Mouse (Mus musculus) neural tube, embryonic 12.5 days (tissue): ENCODE results near the gene 6330409D20Rik. TPM values are rescaled to one million over a fixed set of nuclear protein-coding genes. Genes with fewer than 3 reads are reported as not detected.

Experiments used
- ATAC-seq: fragments of 200-750 bp; cut with Nextera tagmentation; 2 replicates; pipeline ENCODE4 v1.8.0; 2017; ENCODE audit warnings: low read depth, mild to moderate bottlenecking, moderate TSS enrichment, moderate library complexity; ENCODE audit not compliant: low FRiP score
- H3K27ac ChIP-seq: fragments of 300-500 bp; sonication (generic); 2 replicates; pipeline ENCODE4 v1.5.1; 2016
- H3K27me3 ChIP-seq: fragments of 300-500 bp; sonication (generic); replicated peaks from 2 replicates; pipeline ENCODE4 v1.6.1; 2016; ENCODE audit warnings: mild to moderate bottlenecking
- H3K36me3 ChIP-seq: fragments of 300-500 bp; sonication (generic); 2 replicates; pipeline ENCODE4 v1.6.1; 2016; ENCODE audit warnings: mild to moderate bottlenecking
- H3K4me1 ChIP-seq: fragments of 300-500 bp; sonication (generic); 2 replicates; pipeline ENCODE4 v1.6.1; 2016
- H3K4me2 ChIP-seq: fragments of 300-500 bp; sonication (generic); replicated peaks from 2 replicates; pipeline ENCODE4 v1.6.1; 2016; ENCODE audit warnings: mild to moderate bottlenecking
- H3K4me3 ChIP-seq: fragments of 300-500 bp; sonication (generic); 2 replicates; pipeline ENCODE4 v1.5.1; 2016
- H3K9ac ChIP-seq: fragments of 300-500 bp; sonication (generic); 2 replicates; pipeline ENCODE4 v1.6.1; 2016; ENCODE audit warnings: mild to moderate bottlenecking
- H3K9me3 ChIP-seq: fragments of 300-500 bp; sonication (generic); 2 replicates; pipeline ENCODE4 v1.6.1; 2016; ENCODE audit warnings: mild to moderate bottlenecking
- WGBS: fragments of 180-500 bp; shearing (Covaris S2); methylation state at CpG from one replicate; pipeline ENCODE4 v1.1.7; 2016; 5-methylcytosine and 5-hydroxymethylcytosine counted together
- polyA plus RNA-seq: library from polyadenylated mRNA; unstranded; fragments of >200 nt; fragmentation: Nextera tagmentation; extraction: Ambion mirVana; gene quantifications from 2 replicates; pipeline ENCODE4 v1.2.1, GENCODE M21; 2016

6330409D20Rik gene
- 2.1 and 3.1 TPM in 2 replicates for polyA plus RNA-seq

GRCm38 (mm10) chr2:32740916-32741272 is at the start of gene 6330409D20Rik:
Gene 6330409D20Rik (minus strand): TSS chr2:32741016.
- no peak for ATAC-seq

GRCm38 (mm10) chr2:32788581-32788980 is 47.8 kb upstream of the 6330409D20Rik start:
- H3K27ac ChIP-seq: no peak overlapping the region
- H3K9me3 ChIP-seq: no peaks in the 10 kb centered on the region
- no peak overlapping the region for H3K9ac ChIP-seq
- H3K36me3 ChIP-seq: peaks cover 30% of the 10 kb centered on the region
- no peaks in the 10 kb centered on the region for H3K27me3 ChIP-seq
- WGBS: 68% methylated on average over 2 of the region's 2 CpGs
- ATAC-seq: no peak
- H3K4me2 ChIP-seq: no peak overlapping the region
- no peaks in the 10 kb centered on the region for H3K4me1 ChIP-seq
- no peak overlapping the region for H3K4me3 ChIP-seq

More at GRCm38 (mm10) chr2:32740916-32741272, at the start of gene 6330409D20Rik:
- Histone ChIP-seq H3K27me3 (0 out of 2 replicates have a peak, but pooled peaks cover 3% of the 10 kb centered on the region), H3K4me3 (peak within 1 kb of the TSS; percentile 79), H3K9ac (peak within 1 kb of the TSS; percentile 83), H3K4me2 (peak within 1 kb of the TSS; percentile 97), H3K36me3 (peaks cover 18% of the 10 kb centered on the region), H3K9me3 (no peaks in the 10 kb centered on the region), H3K4me1 (peaks cover 21% of the 10 kb centered on the region), H3K27ac (peak within 1 kb of the TSS; percentile 83)
- 10% methylated on average over 11 of the region's 11 CpGs for WGBS

- H3K9ac ChIP-seq: no peak overlapping the region
- WGBS: 59% methylated on average over 6 of the region's 6 CpGs
- no peaks in the 10 kb centered on the region for H3K27me3 ChIP-seq
- no peak for ATAC-seq
- peaks cover 17% of the 10 kb centered on the region for H3K36me3 ChIP-seq
- H3K4me1 ChIP-seq: no peaks in the 10 kb centered on the region
- H3K4me3 ChIP-seq: no peak overlapping the region
- H3K27ac ChIP-seq: no peak overlapping the region
- no peaks in the 10 kb centered on the region for H3K9me3 ChIP-seq
- H3K4me2 ChIP-seq: no peak overlapping the region
Measured at GRCm38 (mm10) chr2:32787176-32787575, 46.4 kb upstream of the 6330409D20Rik start.

- 75% methylated on average over 4 of the region's 4 CpGs for WGBS
- Histone ChIP-seq H3K4me1 (no peaks in the 10 kb centered on the region), H3K27ac (no peak within 1 kb of the TSS), H3K36me3 (peaks cover 6% of the 10 kb centered on the region; the same call in 1 of the 2 replicates), H3K9ac (no peak within 1 kb of the TSS), H3K27me3 (no peaks in the 10 kb centered on the region), H3K4me2 (no peak within 1 kb of the TSS), H3K4me3 (no peak within 1 kb of the TSS), H3K9me3 (no peaks in the 10 kb centered on the region)
- no peak for ATAC-seq
Measured at GRCm38 (mm10) chr2:32784048-32784681, 43.3 kb upstream of the 6330409D20Rik start, which contains the start of gene Cfap157. Gene Cfap157 (minus strand): TSS chr2:32784428.

- no peak for ATAC-seq
- H3K4me2 ChIP-seq: no peak overlapping the region
- H3K4me3 ChIP-seq: no peak overlapping the region
- H3K36me3 ChIP-seq: no peaks in the 10 kb centered on the region
- peaks cover under 1% of the 10 kb centered on the region; the same call in 1 of the 2 replicates for H3K4me1 ChIP-seq
- H3K27ac ChIP-seq: no peak overlapping the region
- no peaks in the 10 kb centered on the region for H3K9me3 ChIP-seq
- H3K9ac ChIP-seq: no peak overlapping the region
- WGBS: 78% methylated on average over 6 of the region's 6 CpGs
- H3K27me3 ChIP-seq: 0 out of 2 replicates have a peak, but pooled peaks cover 4% of the 10 kb centered on the region
Measured at GRCm38 (mm10) chr2:32781710-32782109, 40.9 kb upstream of the 6330409D20Rik start.

- H3K9me3 ChIP-seq: no peaks in the 10 kb centered on the region
- H3K27me3 ChIP-seq: 0 out of 2 replicates have a peak, but pooled peaks cover 6% of the 10 kb centered on the region
- WGBS: 91% methylated on average over 6 of the region's 6 CpGs
- no peak overlapping the region for H3K27ac ChIP-seq
- H3K9ac ChIP-seq: no peak overlapping the region
- H3K36me3 ChIP-seq: no peaks in the 10 kb centered on the region
- H3K4me3 ChIP-seq: no peak overlapping the region
- ATAC-seq: no peak
- H3K4me2 ChIP-seq: no peak overlapping the region
- peaks cover 14% of the 10 kb centered on the region for H3K4me1 ChIP-seq
Measured at GRCm38 (mm10) chr2:32779714-32780113, 38.9 kb upstream of the 6330409D20Rik start.

- H3K4me1 ChIP-seq: peaks cover 14% of the 10 kb centered on the region
- H3K36me3 ChIP-seq: no peaks in the 10 kb centered on the region
- H3K4me3 ChIP-seq: no peak overlapping the region
- H3K9ac ChIP-seq: no peak overlapping the region
- no peak for ATAC-seq
- 20% methylated on average over 8 of the region's 8 CpGs for WGBS
- no peaks in the 10 kb centered on the region for H3K9me3 ChIP-seq
- 0 out of 2 replicates have a peak, but pooled peaks cover 6% of the 10 kb centered on the region for H3K27me3 ChIP-seq
- H3K27ac ChIP-seq: no peak overlapping the region
- no peak overlapping the region for H3K4me2 ChIP-seq
Measured at GRCm38 (mm10) chr2:32779131-32779530, 38.3 kb upstream of the 6330409D20Rik start.

GRCm38 (mm10) chr2:32778081-32778480 is 37.3 kb upstream of the 6330409D20Rik start:
- H3K4me1 ChIP-seq: peaks cover 14% of the 10 kb centered on the region
- 0 out of 2 replicates have a peak, but pooled peaks cover 6% of the 10 kb centered on the region for H3K27me3 ChIP-seq
- WGBS: 93% methylated on average over 6 of the region's 6 CpGs
- H3K4me3 ChIP-seq: no peak overlapping the region
- H3K9ac ChIP-seq: no peak overlapping the region
- no peaks in the 10 kb centered on the region for H3K36me3 ChIP-seq
- H3K27ac ChIP-seq: no peak overlapping the region
- ATAC-seq: no peak
- H3K9me3 ChIP-seq: no peaks in the 10 kb centered on the region
- H3K4me2 ChIP-seq: no peak overlapping the region

- H3K9ac ChIP-seq: 0 out of 2 replicates have a peak overlapping the region, but pooled peaks have one; percentile 36
- H3K4me3 ChIP-seq: peak overlapping the region; percentile 60
- peaks cover 18% of the 10 kb centered on the region for H3K4me1 ChIP-seq
- no peaks in the 10 kb centered on the region for H3K36me3 ChIP-seq
- H3K27me3 ChIP-seq: 0 out of 2 replicates have a peak, but pooled peaks cover 6% of the 10 kb centered on the region
- H3K27ac ChIP-seq: no peak overlapping the region
- 19% methylated on average over 22 of the region's 22 CpGs for WGBS
- H3K9me3 ChIP-seq: no peaks in the 10 kb centered on the region
- no peak for ATAC-seq
- peak overlapping the region; percentile 69 for H3K4me2 ChIP-seq
Measured at GRCm38 (mm10) chr2:32776192-32776591, 35.4 kb upstream of the 6330409D20Rik start.

- Histone ChIP-seq H3K4me1 (peaks cover 18% of the 10 kb centered on the region), H3K9me3 (no peaks in the 10 kb centered on the region), H3K4me2 (peak within 1 kb of the TSS; percentile 69), H3K27ac (no peak within 1 kb of the TSS), H3K27me3 (0 out of 2 replicates have a peak, but pooled peaks cover 6% of the 10 kb centered on the region), H3K4me3 (peak within 1 kb of the TSS; percentile 60), H3K36me3 (no peaks in the 10 kb centered on the region), H3K9ac (peak within 1 kb of the TSS; percentile 45; the same call in 1 of the 2 replicates)
- WGBS: under 1% methylated on average over 46 of the region's 46 CpGs
- peak; percentile 97 for ATAC-seq
Measured at GRCm38 (mm10) chr2:32775359-32776074, 34.7 kb upstream of the 6330409D20Rik start, which contains the start of the genes Ttc16 and Ptrh1. Gene Ttc16 (minus strand): TSS chr2:32775633. Gene Ptrh1 (plus strand): TSS chr2:32775786.

GRCm38 (mm10) chr2:32772626-32773279 is 31.9 kb upstream of the 6330409D20Rik start:
- no peaks in the 10 kb centered on the region for H3K36me3 ChIP-seq

GRCm38 (mm10) chr2:32771886-32772285 is 31.1 kb upstream of the 6330409D20Rik start:
- no peaks in the 10 kb centered on the region for H3K9me3 ChIP-seq
- no peak overlapping the region for H3K9ac ChIP-seq
- no peak for ATAC-seq
- WGBS: 32% methylated on average over 12 of the region's 12 CpGs
- no peak overlapping the region for H3K27ac ChIP-seq
- 0 out of 2 replicates have a peak, but pooled peaks cover 4% of the 10 kb centered on the region for H3K27me3 ChIP-seq
- no peak overlapping the region for H3K4me2 ChIP-seq
- H3K4me1 ChIP-seq: peaks cover 22% of the 10 kb centered on the region
- no peaks in the 10 kb centered on the region for H3K36me3 ChIP-seq
- H3K4me3 ChIP-seq: no peak overlapping the region

More at GRCm38 (mm10) chr2:32772626-32773279, 31.9 kb upstream of the 6330409D20Rik start:
- peaks cover 18% of the 10 kb centered on the region for H3K4me1 ChIP-seq
- no peak overlapping the region for H3K9ac ChIP-seq
- WGBS: 85% methylated on average over 8 of the region's 8 CpGs
- ATAC-seq: no peak
- H3K4me2 ChIP-seq: no peak overlapping the region
- no peak overlapping the region for H3K27ac ChIP-seq
- H3K4me3 ChIP-seq: no peak overlapping the region
- 0 out of 2 replicates have a peak, but pooled peaks cover 6% of the 10 kb centered on the region for H3K27me3 ChIP-seq
- H3K9me3 ChIP-seq: no peaks in the 10 kb centered on the region
